Mouse (Mus musculus) heart, postnatal 0 days (tissue): ENCODE results near the gene Obox6. TPM values are rescaled to one million over a fixed set of nuclear protein-coding genes. Genes with fewer than 3 reads are reported as not detected.

ENCODE experiments used
- ATAC-seq: fragments of 200-750 bp; cut with Nextera tagmentation; 2 replicates; pipeline ENCODE4 v1.8.0; 2017; ENCODE audit warnings: low read depth, moderate number of reproducible peaks, moderate library complexity; ENCODE audit not compliant: insufficient read depth
- DNase-seq: peaks from one replicate; pipeline ENCODE4 v3.0.0-alpha.2; 2016; ENCODE audit warnings: low spot score
- H3K27ac ChIP-seq: fragments of 300-500 bp; sonication (generic); 2 replicates; pipeline ENCODE4 v1.5.1; 2014; ENCODE audit warnings: low read depth, mild to moderate bottlenecking
- H3K27me3 ChIP-seq: fragments of 300-500 bp; sonication (generic); 2 replicates; pipeline ENCODE4 v1.6.1; 2014; ENCODE audit warnings: low read length, mixed read lengths; ENCODE audit not compliant: control insufficient read depth, insufficient read depth
- H3K36me3 ChIP-seq: fragments of 300-500 bp; sonication (generic); replicated peaks from 2 replicates; pipeline ENCODE4 v1.6.1; 2014; ENCODE audit warnings: low read length, mixed read lengths; ENCODE audit not compliant: control insufficient read depth, insufficient read depth
- H3K4me1 ChIP-seq: fragments of 300-500 bp; sonication (generic); 2 replicates; pipeline ENCODE4 v1.6.1; 2014; ENCODE audit warnings: antibody characterized with exemption; ENCODE audit not compliant: control insufficient read depth, insufficient read depth
- H3K4me2 ChIP-seq: fragments of 300-500 bp; sonication (generic); 2 replicates; pipeline ENCODE4 v1.6.1; 2014; ENCODE audit warnings: low read depth, mild to moderate bottlenecking, low read length, moderate library complexity
- H3K4me3 ChIP-seq: fragments of 300-500 bp; sonication (generic); 2 replicates; pipeline ENCODE4 v1.5.1; 2014; ENCODE audit warnings: low read depth, low read length
- H3K9ac ChIP-seq: fragments of 300-500 bp; sonication (generic); replicated peaks from 2 replicates; pipeline ENCODE4 v1.6.1; 2014; ENCODE audit warnings: low read depth, low read length, mixed read lengths
- H3K9me3 ChIP-seq: fragments of 300-500 bp; sonication (generic); replicated peaks from 2 replicates; pipeline ENCODE4 v1.6.1; 2016; ENCODE audit warnings: low read length; ENCODE audit not compliant: control insufficient read depth
- CTCF ChIP-seq: IDR thresholded peaks from 2 replicates; pipeline ENCODE4 v1.5.1; 2016; ENCODE audit warnings: antibody characterized with exemption, control low read depth, low read depth
- EP300 ChIP-seq: IDR thresholded peaks from 2 replicates; pipeline ENCODE4 v1.6.1; 2016; ENCODE audit warnings: antibody characterized with exemption, low read depth
- WGBS: fragments of 180-500 bp; shearing (Covaris S2); extraction: QIAGEN DNeasy Blood & Tissue Kit; methylation state at CpG from one replicate; pipeline ENCODE4 v1.1.7; 2014; 5-methylcytosine and 5-hydroxymethylcytosine counted together
- polyA plus RNA-seq: library from polyadenylated mRNA; unstranded; fragments of >200 nt; fragmentation: Nextera tagmentation; extraction: Ambion mirVana; gene quantifications from 2 replicates; pipeline ENCODE4 v1.2.1, GENCODE M21; 2015
- total RNA-seq: library from RNA; depleted of rRNA; stranded (reverse); fragments of >200 nt; gene quantifications from 2 replicates; pipeline ENCODE4 v1.2.3, GENCODE M21; 2014; ENCODE audit warnings: low replicate concordance; rRNA removed

Gene Obox6
- total RNA-seq: not detected in 2 replicates
- polyA plus RNA-seq: not detected in 2 replicates

DNA sequence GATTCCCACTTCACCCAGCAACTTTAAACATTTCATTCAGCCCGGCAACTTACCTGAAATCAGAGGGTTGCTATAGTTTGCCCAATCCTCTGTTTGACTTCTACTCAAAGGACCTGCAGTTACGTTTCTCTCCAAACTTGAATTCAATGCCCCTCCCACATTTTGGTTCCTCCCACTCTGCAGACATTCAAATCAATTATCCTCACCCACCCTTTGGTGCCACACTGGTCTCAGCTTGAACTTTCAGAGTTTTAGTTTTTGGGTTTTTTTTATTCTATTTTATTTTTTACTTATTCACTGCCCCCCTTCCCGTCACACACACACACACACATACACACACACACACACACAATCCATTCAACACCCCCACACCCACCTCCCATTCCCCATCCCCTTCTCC is at the start of gene Obox6:
Gene Obox6, minus strand, starts transcription at position 101 of the 400 bp plus-strand sequence.
- TF ChIP-seq CTCF (no peak), EP300 (no peak)
- ATAC-seq (no peak), DNase-seq (no peak)
- WGBS: 77% methylated on average over 3 of the region's 3 CpGs
- Histone ChIP-seq H3K9me3 (peaks cover 4% of the 10 kb centered on the region; the same call in 1 of the 2 replicates), H3K9ac (no peak within 1 kb of the TSS), H3K36me3 (no peaks in the 10 kb centered on the region), H3K27ac (no peak within 1 kb of the TSS), H3K4me2 (no peak within 1 kb of the TSS), H3K4me1 (no peaks in the 10 kb centered on the region), H3K27me3 (no peaks in the 10 kb centered on the region), H3K4me3 (no peak within 1 kb of the TSS)

DNA sequence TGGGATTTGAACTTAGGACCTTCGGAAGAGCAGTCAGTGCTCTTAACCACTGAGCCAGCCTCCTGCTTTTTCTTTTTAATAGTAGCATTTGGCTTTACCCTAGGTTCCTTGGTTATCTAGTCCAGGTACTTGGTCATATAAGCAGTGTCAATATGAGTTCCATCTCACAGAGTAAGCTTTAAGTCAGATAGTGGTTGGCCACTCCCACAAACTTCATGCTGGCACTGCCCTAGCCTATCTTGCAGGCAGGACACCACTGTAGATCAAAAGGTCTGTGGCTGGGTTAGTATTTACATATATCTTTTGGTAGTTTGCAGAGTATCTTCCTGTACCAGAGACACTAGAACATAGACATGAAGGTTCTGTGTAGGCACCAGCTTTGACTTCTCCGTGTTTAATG is 44.6 kb upstream of the Obox6 start:
- Histone ChIP-seq H3K9ac (no peak overlapping the region), H3K4me2 (no peak overlapping the region), H3K36me3 (no peaks in the 10 kb centered on the region), H3K9me3 (no peaks in the 10 kb centered on the region), H3K27me3 (no peaks in the 10 kb centered on the region), H3K4me3 (no peak overlapping the region), H3K4me1 (no peaks in the 10 kb centered on the region), H3K27ac (no peak overlapping the region)
- DNase-seq (no peak), ATAC-seq (no peak)
- 77% methylated on average over 2 of the region's 2 CpGs for WGBS
- TF ChIP-seq EP300: no peak
- TF ChIP-seq CTCF: no peak

DNA sequence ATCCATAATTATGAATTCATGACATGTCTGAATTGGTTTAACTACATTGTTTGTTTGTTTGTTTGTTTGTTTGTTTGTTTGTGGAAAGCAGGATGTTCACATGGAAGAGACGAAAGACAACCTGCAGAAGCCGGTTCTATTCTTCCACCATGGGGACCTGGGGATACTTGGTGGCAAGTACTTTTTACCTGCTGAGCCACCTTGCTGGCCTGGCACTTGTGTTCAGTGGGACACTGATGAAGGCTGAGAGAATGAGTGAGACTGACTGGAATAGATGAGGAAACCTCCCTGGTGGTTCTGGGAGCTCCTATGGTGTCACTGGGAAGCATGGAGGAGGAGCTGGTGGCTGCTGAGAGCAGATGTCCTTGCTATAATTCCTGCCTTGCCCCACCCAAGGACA is 42.8 kb upstream of the Obox6 start, which contains the start of gene Crxos:
Gene Crxos, plus strand, starts transcription at position 301 of the 400 bp plus-strand sequence.
- no peaks in the 10 kb centered on the region for H3K27me3 ChIP-seq
- TF ChIP-seq EP300 (no peak), CTCF (no peak)
- no peaks in the 10 kb centered on the region for H3K36me3 ChIP-seq
- no peaks in the 10 kb centered on the region for H3K9me3 ChIP-seq
- no peak for DNase-seq
- no peak within 1 kb of the TSS for H3K27ac ChIP-seq
- ATAC-seq: no peak
- H3K4me2 ChIP-seq: no peak within 1 kb of the TSS
- no peaks in the 10 kb centered on the region for H3K4me1 ChIP-seq
- WGBS: 84% methylated on average over 2 of the region's 2 CpGs
- H3K9ac ChIP-seq: no peak within 1 kb of the TSS
- H3K4me3 ChIP-seq: no peak within 1 kb of the TSS

DNA sequence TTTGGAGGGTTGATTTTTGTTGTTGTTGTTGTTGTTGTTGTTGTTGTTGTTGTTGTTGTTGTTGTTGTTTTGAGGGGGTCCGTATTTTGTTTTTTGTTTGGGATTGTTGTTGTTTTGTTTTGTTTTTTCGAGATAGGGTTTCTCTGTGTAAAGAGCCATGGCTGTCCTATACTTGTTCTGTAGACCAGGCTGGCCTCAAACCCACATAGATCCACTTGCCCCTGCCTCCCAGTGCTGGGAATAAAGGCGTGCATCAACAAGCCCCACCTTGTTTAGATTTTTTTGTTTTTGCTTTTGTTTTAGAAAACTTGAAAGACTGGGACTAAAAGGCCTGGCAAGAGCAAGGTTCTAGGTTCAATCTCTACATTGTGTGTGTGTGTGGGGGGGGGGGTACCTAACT is 42.4 kb upstream of the Obox6 start:
- Histone ChIP-seq H3K9me3 (no peaks in the 10 kb centered on the region), H3K36me3 (no peaks in the 10 kb centered on the region), H3K27me3 (no peaks in the 10 kb centered on the region), H3K27ac (no peak overlapping the region), H3K4me3 (no peak overlapping the region), H3K9ac (no peak overlapping the region), H3K4me2 (no peak overlapping the region), H3K4me1 (no peaks in the 10 kb centered on the region)
- WGBS: 37% methylated on average over 3 of the region's 3 CpGs
- DNase-seq (no peak), ATAC-seq (no peak)
- TF ChIP-seq CTCF (no peak), EP300 (no peak)

DNA sequence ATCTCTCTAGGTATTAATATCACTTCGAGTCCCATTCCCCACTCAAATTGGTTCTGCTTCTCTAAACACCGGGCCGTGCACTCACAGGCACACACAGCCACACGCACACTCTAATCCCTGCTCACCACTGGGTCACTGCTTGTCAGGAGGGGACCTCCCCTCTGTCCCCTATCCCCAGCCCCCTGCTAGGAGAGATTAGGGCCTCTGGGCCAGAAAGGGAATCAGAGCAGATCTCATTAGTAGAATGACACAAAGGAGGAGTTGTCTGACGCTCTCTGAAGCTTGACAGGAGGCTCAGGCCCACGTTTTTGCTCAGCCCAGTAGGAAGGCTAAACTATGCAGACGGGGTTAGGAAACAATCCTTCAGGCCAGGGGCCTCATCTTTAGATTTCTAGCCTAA is 41.9 kb upstream of the Obox6 start:
- ATAC-seq: no peak
- no peak overlapping the region for H3K4me2 ChIP-seq

DNA sequence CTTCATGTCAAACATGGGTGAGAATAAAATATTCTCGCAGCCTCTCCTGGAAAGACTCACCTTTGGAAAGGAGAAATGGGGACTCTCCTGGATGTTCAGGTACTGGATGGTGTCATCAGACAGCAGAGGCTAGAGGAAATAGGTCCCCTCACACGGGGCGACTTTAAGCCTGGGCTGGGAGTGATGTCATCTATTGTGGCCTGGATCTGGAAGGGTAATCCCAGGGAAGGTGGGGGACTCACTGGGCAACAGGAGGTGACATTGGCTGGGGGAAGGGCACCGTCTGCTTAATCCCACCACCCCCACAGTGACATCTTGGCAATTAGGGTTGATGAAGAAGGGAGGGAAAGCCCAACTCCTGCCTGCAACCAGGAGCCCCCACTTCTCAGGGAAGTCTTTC is 40.3 kb upstream of the Obox6 start, which contains the start of gene Crx:
Gene Crx, minus strand, starts transcription at position 213 of the 400 bp plus-strand sequence.
- no peak within 1 kb of the TSS for H3K4me3 ChIP-seq
- H3K9ac ChIP-seq: no peak within 1 kb of the TSS
- WGBS: 28% methylated on average over 4 of the region's 4 CpGs
- H3K36me3 ChIP-seq: no peaks in the 10 kb centered on the region
- H3K27ac ChIP-seq: no peak within 1 kb of the TSS
- no peak within 1 kb of the TSS for H3K4me2 ChIP-seq
- no peaks in the 10 kb centered on the region for H3K4me1 ChIP-seq
- TF ChIP-seq EP300: no peak
- no peak for TF ChIP-seq CTCF
- ATAC-seq: no peak
- no peaks in the 10 kb centered on the region for H3K9me3 ChIP-seq
- DNase-seq: no peak
- no peaks in the 10 kb centered on the region for H3K27me3 ChIP-seq

More for the DNA sequence above, 41.9 kb upstream of the Obox6 start:
- H3K27me3 ChIP-seq: no peaks in the 10 kb centered on the region
- no peak overlapping the region for H3K9ac ChIP-seq
- no peaks in the 10 kb centered on the region for H3K4me1 ChIP-seq
- no peaks in the 10 kb centered on the region for H3K36me3 ChIP-seq
- no peak overlapping the region for H3K4me3 ChIP-seq
- WGBS: 11% methylated on average over 7 of the region's 7 CpGs
- no peak overlapping the region for H3K27ac ChIP-seq
- no peak for DNase-seq
- H3K9me3 ChIP-seq: no peaks in the 10 kb centered on the region
- TF ChIP-seq EP300 (no peak), CTCF (no peak)
